Mouse (Mus musculus): ENCODE data around the gene Cpa4. TPM values are rescaled to one million over a fixed set of nuclear protein-coding genes. Genes with fewer than 3 reads are reported as not detected.

The Cpa4 gene
- total and polyA plus RNA-seq, 3 experiments: not detected

DNA sequence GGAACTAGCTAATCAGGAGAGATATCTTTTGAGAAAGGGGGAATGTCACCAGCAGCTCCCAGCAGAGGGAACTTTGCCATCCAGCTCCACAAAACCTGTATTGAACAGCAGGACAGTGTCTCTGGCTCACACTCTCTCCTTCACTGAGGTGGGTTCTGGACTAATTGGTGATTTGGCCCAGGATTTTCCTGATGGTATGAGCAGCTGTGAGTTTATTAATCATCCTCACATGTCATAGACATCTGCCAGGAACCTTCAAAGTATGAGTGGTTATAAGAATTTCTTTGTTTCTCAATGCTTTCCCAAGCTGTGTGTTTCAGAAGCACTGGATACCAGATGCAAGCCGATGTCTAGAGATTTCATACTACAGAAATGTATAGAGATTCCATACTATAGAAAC is 6.8 kb downstream of the Cpa4 start:
- H3K79me2 ChIP-seq (replicated peaks; ENCODE audit: control insufficient read depth, extremely low read depth, insufficient read depth, poor library complexity, severe bottlenecking): no peaks in the 10 kb centered on the region
- no peaks in the 10 kb centered on the region for H3K4me1 ChIP-seq (ENCODE audit: control insufficient read depth in 1 of 2, insufficient read depth in 2 of 2)
- DNase-seq (ENCODE audit: extremely low read depth): no peak
- H3K9ac ChIP-seq (ENCODE audit: insufficient read depth, low read depth): no peak overlapping the region
- no peak for TF ChIP-seq ZC3H11A (IDR thresholded peaks at IDR 0.05; ENCODE audit: low read depth, low read length)
- TF ChIP-seq TCF12 (IDR thresholded peaks at IDR 0.05; ENCODE audit: low read depth, low read length): no peak
- no peak for TF ChIP-seq UBTF (IDR thresholded peaks at IDR 0.05; ENCODE audit: low read depth, low read length)
- no peak for TF ChIP-seq ZKSCAN1 (IDR thresholded peaks at IDR 0.05; ENCODE audit: borderline replicate concordance, low read depth, low read length)
- no peak for TF ChIP-seq ZMIZ1 (IDR thresholded peaks at IDR 0.05; ENCODE audit: low read depth, low read length)
- TF ChIP-seq KAT2A (IDR thresholded peaks at IDR 0.05; ENCODE audit: insufficient replicate concordance, low read length): no peak
- no peak for TF ChIP-seq USF1 (IDR thresholded peaks at IDR 0.05; ENCODE audit: low read depth, low read length)
- TF ChIP-seq HCFC1 (IDR thresholded peaks at IDR 0.05; ENCODE audit: low read depth, low read length): no peak
- TF ChIP-seq ELF1 (IDR thresholded peaks at IDR 0.05; ENCODE audit: low read depth, low read length): no peak
- no peak for TF ChIP-seq NELFE (IDR thresholded peaks at IDR 0.05; ENCODE audit: low read depth, low read length)
- TF ChIP-seq ETS1 (conservative IDR thresholded peaks at IDR 0.05; ENCODE audit: low read depth, low read length): no peak
- dilution Hi-C loops (cut with MboI; ENCODE audit: extremely low pct_ligation_motif_present, extremely low pct_unique_long_range_greater_than_20kb, low sequenced_read_pairs): no loop called here
- in situ Hi-C loops (cut with MboI; ENCODE audit: low pct_ligation_motif_present, low pct_unique_long_range_greater_than_20kb, low sequenced_read_pairs): no loop called here
- H3K27ac ChIP-seq (ENCODE audit: insufficient read depth, low read depth): no peak overlapping the region
- H3K4me3 ChIP-seq (replicated peaks in 1 of 3; ENCODE audit: low read depth in 2 of 3, low read length in 2 of 3, poor library complexity in 1 of 3): no peak overlapping the region
- H3K9me3 ChIP-seq (replicated peaks; ENCODE audit: low read length): no peaks in the 10 kb centered on the region
- H3K4me2 ChIP-seq (ENCODE audit: insufficient read depth, low read depth, poor library complexity, severe bottlenecking): no peak overlapping the region
- H3K36me3 ChIP-seq (replicated peaks in 1 of 2; ENCODE audit: control insufficient read depth in 1 of 2, insufficient read depth in 1 of 2, low read length in 1 of 2): no peaks in the 10 kb centered on the region
- H3K27me3 ChIP-seq (replicated peaks): no peaks in the 10 kb centered on the region

DNA sequence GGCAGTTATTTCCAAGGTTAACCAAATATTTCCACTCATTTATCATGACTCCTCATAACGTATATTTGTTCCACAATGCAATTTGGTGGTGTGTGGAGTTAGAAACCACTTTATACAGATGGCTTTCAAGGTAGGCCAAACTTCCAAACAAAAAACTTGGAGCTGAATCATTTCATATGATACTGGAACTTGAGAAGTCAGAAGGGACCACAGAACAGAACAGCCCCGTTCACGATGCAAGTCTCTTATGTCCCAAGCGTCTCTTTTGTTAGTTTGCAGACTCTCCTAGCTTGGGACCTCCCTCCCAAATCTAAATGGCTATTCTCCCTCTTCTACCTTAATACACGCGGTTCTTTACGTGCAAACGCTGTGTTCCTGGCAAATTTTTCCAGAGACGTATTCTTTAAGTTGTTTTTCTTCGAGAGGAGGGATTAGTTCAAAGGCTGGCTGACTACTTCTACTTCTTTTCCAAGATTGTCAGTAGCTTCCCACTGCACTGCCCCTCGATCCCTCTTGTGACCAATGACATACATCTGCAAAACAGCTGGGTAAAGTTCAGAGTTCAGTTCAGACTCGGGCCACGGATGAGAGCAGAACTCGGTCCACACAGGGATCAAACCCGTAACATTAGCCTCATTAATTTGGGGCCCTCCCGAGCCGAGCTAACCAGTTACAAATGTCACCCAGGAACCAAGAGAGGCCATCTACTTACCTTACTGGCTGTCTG is 8.5 kb downstream of the Cpa4 start:
- Histone ChIP-seq H3K4me1 (ENCODE audit: control insufficient read depth in 1 of 2, insufficient read depth in 2 of 2) (no peaks in the 10 kb centered on the region), H3K79me2 (replicated peaks; ENCODE audit: control insufficient read depth, extremely low read depth, insufficient read depth, poor library complexity, severe bottlenecking) (no peaks in the 10 kb centered on the region), H3K4me2 (ENCODE audit: insufficient read depth, low read depth, poor library complexity, severe bottlenecking) (no peak overlapping the region), H3K9me3 (replicated peaks; ENCODE audit: low read length) (no peaks in the 10 kb centered on the region), H3K36me3 (replicated peaks in 1 of 2; ENCODE audit: control insufficient read depth in 1 of 2, insufficient read depth in 1 of 2, low read length in 1 of 2) (no peaks in the 10 kb centered on the region), H3K4me3 (replicated peaks in 1 of 3; ENCODE audit: low read depth in 2 of 3, low read length in 2 of 3, poor library complexity in 1 of 3) (no peak overlapping the region), H3K27ac (ENCODE audit: insufficient read depth, low read depth) (no peak overlapping the region), H3K27me3 (replicated peaks) (no peaks in the 10 kb centered on the region), H3K9ac (ENCODE audit: insufficient read depth, low read depth) (no peak overlapping the region)
- dilution Hi-C loops (cut with MboI; ENCODE audit: extremely low pct_ligation_motif_present, extremely low pct_unique_long_range_greater_than_20kb, low sequenced_read_pairs): no loop called here
- TF ChIP-seq ETS1 (conservative IDR thresholded peaks at IDR 0.05; ENCODE audit: low read depth, low read length) (no peak), RCOR1 (conservative IDR thresholded peaks at IDR 0.05; ENCODE audit: low read depth, low read length) (no peak), POLR2AphosphoS2 (IDR thresholded peaks at IDR 0.05; ENCODE audit: low read depth, low read length) (no peak), CTCF (conservative IDR thresholded peaks at IDR 0.05 in 1 of 2, IDR thresholded peaks at IDR 0.05 in 1 of 2; ENCODE audit: low read depth in 2 of 2, low read length in 2 of 2) (no peak), USF2 (conservative IDR thresholded peaks at IDR 0.05; ENCODE audit: low read depth, low read length) (no peak)
- in situ Hi-C loops (cut with MboI; ENCODE audit: low pct_ligation_motif_present, low pct_unique_long_range_greater_than_20kb, low sequenced_read_pairs): no loop called here
- no peak for DNase-seq (ENCODE audit: extremely low read depth)
